Mouse (Mus musculus) stomach, postnatal 0 days (tissue): ENCODE measurements around the gene Parp9.

Experiments used
- CTCF ChIP-seq: IDR thresholded peaks from 2 replicates; pipeline ENCODE4 v1.5.1; 2016; ENCODE audit warnings: antibody characterized with exemption, low read depth, mild to moderate bottlenecking, moderate library complexity
- EP300 ChIP-seq: optimal IDR thresholded peaks from 2 replicates; pipeline ENCODE3; 2016; ENCODE audit warnings: antibody characterized with exemption

DNA sequence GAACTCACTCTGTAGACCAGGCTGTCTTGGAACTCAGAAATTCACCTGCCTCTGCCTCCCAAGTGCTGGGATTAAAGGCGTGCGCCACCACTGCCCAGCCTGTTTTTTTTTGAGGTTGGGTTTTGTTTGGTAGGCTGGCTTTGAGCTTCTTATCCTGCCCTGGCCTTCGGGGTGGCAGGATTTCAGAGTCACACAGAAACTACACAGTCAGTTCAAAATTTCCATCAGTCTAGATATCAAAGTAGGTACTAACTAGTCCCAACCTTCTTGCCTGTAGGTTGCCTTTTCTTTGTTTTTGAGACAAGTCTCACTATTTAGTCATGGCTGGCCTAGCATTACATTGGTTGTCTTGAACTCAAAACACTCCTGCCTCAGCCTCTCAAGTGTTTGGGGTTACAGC lies 46.2 kb downstream of the Parp9 start:
- TF ChIP-seq CTCF, result no peak
- TF ChIP-seq EP300, result no peak
